Mouse (Mus musculus): ENCODE measurements around the gene Il15ra. TPM values are rescaled to one million over a fixed set of nuclear protein-coding genes. Genes with fewer than 3 reads are reported as not detected.
"Not testable (repeated sequence)": the region's sequence is repeated elsewhere in the genome, so short reads cannot be mapped to it uniquely, and the experiment has no call there.

Il15ra gene
- polyA plus RNA-seq, 1 experiment from 2014 or later: 4.4 TPM

GRCm38 (mm10) chr2:11686512-11686911, 18.6 kb upstream of the Il15ra start:
- no peaks in the 10 kb centered on the region for H3K4me1 ChIP-seq
- no peak overlapping the region for H3K4me2 ChIP-seq
- no peak overlapping the region for H3K27ac ChIP-seq
- no peaks in the 10 kb centered on the region for H3K36me3 ChIP-seq
- no peak overlapping the region for H3K9ac ChIP-seq
- no peaks in the 10 kb centered on the region for H3K9me3 ChIP-seq
- H3K4me3 ChIP-seq: no peak overlapping the region
- no peaks in the 10 kb centered on the region for H3K27me3 ChIP-seq
- no peak for ATAC-seq (ENCODE audit: insufficient number of reproducible peaks, low FRiP score, low TSS enrichment, low read depth)
- WGBS: 64% methylated on average over 4 of the region's 4 CpGs

- Histone ChIP-seq H3K27me3 (no peaks in the 10 kb centered on the region), H3K4me2 (no peak overlapping the region), H3K4me3 (no peak overlapping the region), H3K9ac (no peak overlapping the region), H3K36me3 (no peaks in the 10 kb centered on the region), H3K9me3 (no peaks in the 10 kb centered on the region), H3K4me1 (no peaks in the 10 kb centered on the region), H3K27ac (no peak overlapping the region)
- 25% methylated on average over 3 of the region's 3 CpGs for WGBS
- no peak for ATAC-seq (ENCODE audit: insufficient number of reproducible peaks, low FRiP score, low TSS enrichment, low read depth)
Observed at GRCm38 (mm10) chr2:11687436-11687835, 17.7 kb upstream of the Il15ra start.

GRCm38 (mm10) chr2:11690201-11690890, 14.7 kb upstream of the Il15ra start:
- Histone ChIP-seq H3K4me2 (no peak overlapping the region), H3K27me3 (no peaks in the 10 kb centered on the region), H3K9ac (no peak overlapping the region), H3K27ac (no peak overlapping the region), H3K4me3 (no peak overlapping the region), H3K4me1 (no peaks in the 10 kb centered on the region), H3K36me3 (no peaks in the 10 kb centered on the region), H3K9me3 (no peaks in the 10 kb centered on the region)
- WGBS: 69% methylated on average over 8 of the region's 8 CpGs
- no peak for ATAC-seq (ENCODE audit: insufficient number of reproducible peaks, low FRiP score, low TSS enrichment, low read depth)

GRCm38 (mm10) chr2:11693352-11693751, 11.7 kb upstream of the Il15ra start:
- H3K4me2 ChIP-seq: no peak overlapping the region
- no peaks in the 10 kb centered on the region for H3K9me3 ChIP-seq
- WGBS: 86% methylated on average over 4 of the region's 4 CpGs
- no peaks in the 10 kb centered on the region for H3K4me1 ChIP-seq
- no peaks in the 10 kb centered on the region for H3K36me3 ChIP-seq
- no peak overlapping the region for H3K27ac ChIP-seq
- no peak overlapping the region for H3K4me3 ChIP-seq
- H3K9ac ChIP-seq: no peak overlapping the region
- no peak for ATAC-seq (ENCODE audit: insufficient number of reproducible peaks, low FRiP score, low TSS enrichment, low read depth)
- H3K27me3 ChIP-seq: no peaks in the 10 kb centered on the region

GRCm38 (mm10) chr2:11694104-11694503, 11.0 kb upstream of the Il15ra start:
- Histone ChIP-seq H3K9me3 (no peaks in the 10 kb centered on the region), H3K4me2 (no peak overlapping the region), H3K4me3 (no peak overlapping the region), H3K27me3 (no peaks in the 10 kb centered on the region), H3K36me3 (no peaks in the 10 kb centered on the region), H3K27ac (no peak overlapping the region), H3K9ac (no peak overlapping the region), H3K4me1 (no peaks in the 10 kb centered on the region)
- WGBS: 81% methylated on average over 2 of the region's 2 CpGs
- ATAC-seq (ENCODE audit: insufficient number of reproducible peaks, low FRiP score, low TSS enrichment, low read depth): no peak

GRCm38 (mm10) chr2:11695867-11696266, 9.2 kb upstream of the Il15ra start:
- WGBS: 64% methylated on average over 2 of the region's 2 CpGs
- H3K4me1 ChIP-seq: no peaks in the 10 kb centered on the region
- H3K9ac ChIP-seq: no peak overlapping the region
- no peaks in the 10 kb centered on the region for H3K36me3 ChIP-seq
- H3K27me3 ChIP-seq: no peaks in the 10 kb centered on the region
- no peak overlapping the region for H3K4me2 ChIP-seq
- H3K27ac ChIP-seq: no peak overlapping the region
- H3K4me3 ChIP-seq: no peak overlapping the region
- ATAC-seq (ENCODE audit: insufficient number of reproducible peaks, low FRiP score, low TSS enrichment, low read depth): no peak
- no peaks in the 10 kb centered on the region for H3K9me3 ChIP-seq

- no peak for ATAC-seq (ENCODE audit: insufficient number of reproducible peaks, low FRiP score, low TSS enrichment, low read depth)
- H3K4me1 ChIP-seq: no peaks in the 10 kb centered on the region
- no peak overlapping the region for H3K4me2 ChIP-seq
- no peak overlapping the region for H3K4me3 ChIP-seq
- H3K9me3 ChIP-seq: no peaks in the 10 kb centered on the region
- H3K9ac ChIP-seq: no peak overlapping the region
- H3K36me3 ChIP-seq: no peaks in the 10 kb centered on the region
- no peaks in the 10 kb centered on the region for H3K27me3 ChIP-seq
- 56% methylated on average over 5 of the region's 5 CpGs for WGBS
- H3K27ac ChIP-seq: no peak overlapping the region
Observed at GRCm38 (mm10) chr2:11698994-11699393, 6.1 kb upstream of the Il15ra start.

- Histone ChIP-seq H3K4me1 (no peaks in the 10 kb centered on the region), H3K9ac (no peak overlapping the region), H3K27ac (no peak overlapping the region), H3K4me3 (no peak overlapping the region), H3K9me3 (no peaks in the 10 kb centered on the region), H3K36me3 (no peaks in the 10 kb centered on the region), H3K4me2 (no peak overlapping the region), H3K27me3 (no peaks in the 10 kb centered on the region)
- whole genome bisulfite sequencing: 80% methylated on average over 2 of the region's 2 CpGs
- ATAC-seq (ENCODE audit: insufficient number of reproducible peaks, low FRiP score, low TSS enrichment, low read depth): no peak
Observed at GRCm38 (mm10) chr2:11699905-11700304, 5.2 kb upstream of the Il15ra start.

- ATAC-seq (ENCODE audit: insufficient number of reproducible peaks, low FRiP score, low TSS enrichment, low read depth): no peak
- 3% methylated on average over 28 of the region's 28 CpGs for WGBS
- H3K27ac ChIP-seq: no peak overlapping the region
- peaks cover 5% of the 10 kb centered on the region; the same call in 1 of the 2 replicates for H3K27me3 ChIP-seq
- peaks cover 10% of the 10 kb centered on the region for H3K4me1 ChIP-seq
- no peaks in the 10 kb centered on the region for H3K9me3 ChIP-seq
- no peaks in the 10 kb centered on the region for H3K36me3 ChIP-seq
- H3K4me2 ChIP-seq: peak overlapping the region; percentile 96
- peak overlapping the region; percentile 64 for H3K4me3 ChIP-seq
- H3K9ac ChIP-seq: peak overlapping the region; percentile 39
Observed at GRCm38 (mm10) chr2:11706030-11706745, 1.1 kb downstream of the Il15ra start.

- Histone ChIP-seq H3K9me3 (no peaks in the 10 kb centered on the region), H3K9ac (no peak overlapping the region), H3K27ac (no peak overlapping the region), H3K4me3 (peak overlapping the region; percentile 64; the same call in 1 of the 2 replicates), H3K36me3 (no peaks in the 10 kb centered on the region), H3K27me3 (peaks cover 5% of the 10 kb centered on the region; the same call in 1 of the 2 replicates), H3K4me2 (peak overlapping the region; percentile 96), H3K4me1 (peaks cover 10% of the 10 kb centered on the region)
- no peak for ATAC-seq (ENCODE audit: insufficient number of reproducible peaks, low FRiP score, low TSS enrichment, low read depth)
- 32% methylated on average over 6 of the region's 6 CpGs for WGBS
Observed at GRCm38 (mm10) chr2:11706746-11707065, 1.6 kb downstream of the Il15ra start.

GRCm38 (mm10) chr2:11708538-11708937, 3.4 kb downstream of the Il15ra start:
- no peaks in the 10 kb centered on the region for H3K9me3 ChIP-seq
- H3K27me3 ChIP-seq: peaks cover 5% of the 10 kb centered on the region; the same call in 1 of the 2 replicates
- H3K4me3 ChIP-seq: no peak overlapping the region
- no peak overlapping the region for H3K4me2 ChIP-seq
- WGBS: 85% methylated on average over 5 of the region's 5 CpGs
- H3K9ac ChIP-seq: no peak overlapping the region
- H3K27ac ChIP-seq: no peak overlapping the region
- peaks cover 10% of the 10 kb centered on the region for H3K4me1 ChIP-seq
- ATAC-seq (ENCODE audit: insufficient number of reproducible peaks, low FRiP score, low TSS enrichment, low read depth): no peak
- H3K36me3 ChIP-seq: no peaks in the 10 kb centered on the region

- not testable (repeated sequence) for H3K4me2 ChIP-seq
Observed at GRCm38 (mm10) chr2:11710101-11710500, 5.0 kb downstream of the Il15ra start.

More at GRCm38 (mm10) chr2:11710101-11710500, 5.0 kb downstream of the Il15ra start:
- not testable (repeated sequence) for H3K27me3 ChIP-seq; ATAC-seq (ENCODE audit: insufficient number of reproducible peaks, low FRiP score, low TSS enrichment, low read depth); H3K9me3 ChIP-seq; H3K4me1 ChIP-seq; H3K36me3 ChIP-seq; H3K27ac ChIP-seq; H3K9ac ChIP-seq; H3K4me3 ChIP-seq
- WGBS: 48% methylated on average over 4 of the region's 4 CpGs

All from limb, embryonic 15.5 days (tissue).